Comparison of ENCODE assay signal across 7 mouse cellular contexts in genomic region chr17:17295037-17295436, GRCm38 (mm10).
A peak's percentile ranks its signal among the peaks of the same experiment; 100 is the strongest.
DNase-seq lines count a peak whose midpoint lies in the region; ATAC-seq lines count a peak whose summit lies in the region.
"Not testable (repeated sequence)": the region's sequence is repeated elsewhere in the genome, so short reads cannot be mapped to it uniquely, and the experiment has no call there.

No protein-coding gene starts in this region.

- peak; percentile 7 for DNase-seq in MEL-GATA-1-ER (ENCODE audit: extremely low read depth, low read depth)
- not testable (repeated sequence) for DNase-seq in forebrain, embryonic 11.5 days (ENCODE audit: low spot score); intestine, embryonic 14.5 days (ENCODE audit: low spot score)

- not testable (repeated sequence) for H3K9me3 ChIP-seq in forebrain, embryonic 11.5 days (ENCODE audit: control insufficient read depth, low read length); heart, embryonic 14.5 days (ENCODE audit: control insufficient read depth, low read length); intestine, embryonic 14.5 days (ENCODE audit: control insufficient read depth, low read length); limb, embryonic 13.5 days; lung, embryonic 16.5 days (ENCODE audit: control insufficient read depth, low read length); midbrain, embryonic 16.5 days (replicated peaks; ENCODE audit: control insufficient read depth, low read length, poor library complexity, severe bottlenecking)

- peak overlapping the region; percentile 29; the same call in 1 of the 2 replicates for H3K4me2 ChIP-seq in forebrain, embryonic 11.5 days (ENCODE audit: low read depth, low read length, severe bottlenecking)
- H3K4me2 ChIP-seq in heart, embryonic 14.5 days (ENCODE audit: low read length) = peak overlapping the region; percentile 58
- H3K4me2 ChIP-seq in intestine, embryonic 14.5 days (ENCODE audit: low read length) = peak overlapping the region; percentile 48
- H3K4me2 ChIP-seq in limb, embryonic 13.5 days (replicated peaks) = peak overlapping the region; percentile 60
- peak overlapping the region; percentile 40 for H3K4me2 ChIP-seq in lung, embryonic 16.5 days (ENCODE audit: low read depth, low read length)
- peak overlapping the region; percentile 47 for H3K4me2 ChIP-seq in midbrain, embryonic 16.5 days (ENCODE audit: low read length)

- H3K9ac ChIP-seq in forebrain, embryonic 11.5 days (ENCODE audit: low read length); limb, embryonic 13.5 days; lung, embryonic 16.5 days (ENCODE audit: low read length); midbrain, embryonic 16.5 days (ENCODE audit: low read depth, low read length): not testable (repeated sequence)
- peak overlapping the region; percentile 57 for H3K9ac ChIP-seq in heart, embryonic 14.5 days (ENCODE audit: low read length)
- H3K9ac ChIP-seq in intestine, embryonic 14.5 days (ENCODE audit: low read length) = peak overlapping the region; percentile 35; the same call in 1 of the 2 replicates

- H3K27ac ChIP-seq in forebrain, embryonic 11.5 days (ENCODE audit: low read depth, low read length); heart, embryonic 14.5 days (replicated peaks in 1 of 2; ENCODE audit: control insufficient read depth in 1 of 2, insufficient read depth in 1 of 2, low read depth in 2 of 2, low read length in 2 of 2); intestine, embryonic 14.5 days (ENCODE audit: low read depth); limb, embryonic 13.5 days; lung, embryonic 16.5 days (ENCODE audit: low read length); midbrain, embryonic 16.5 days (ENCODE audit: low read length): not testable (repeated sequence)

- H3K4me3 ChIP-seq in forebrain, embryonic 11.5 days (ENCODE audit: low read depth, low read length) = peak overlapping the region; percentile 38
- peak overlapping the region in 1 of 2 experiments; percentile 46; a peak in 2 of 4 replicates for H3K4me3 ChIP-seq in heart, embryonic 14.5 days (ENCODE audit: control insufficient read depth in 1 of 2, insufficient read depth in 1 of 2, low read depth in 1 of 2, low read length in 2 of 2)
- peak overlapping the region; percentile 44 for H3K4me3 ChIP-seq in intestine, embryonic 14.5 days (ENCODE audit: low read depth, low read length)
- peak overlapping the region; percentile 50 for H3K4me3 ChIP-seq in limb, embryonic 13.5 days
- 0 out of 2 replicates have a peak overlapping the region, but pooled peaks have one; percentile 12 for H3K4me3 ChIP-seq in lung, embryonic 16.5 days (ENCODE audit: low read length)
- peak overlapping the region; percentile 16; the same call in 1 of the 2 replicates for H3K4me3 ChIP-seq in midbrain, embryonic 16.5 days (ENCODE audit: low read depth, low read length)

- H3K27me3 ChIP-seq in forebrain, embryonic 11.5 days (ENCODE audit: control insufficient read depth, insufficient read depth, low read length); heart, embryonic 14.5 days (ENCODE audit: control insufficient read depth, insufficient read depth, low read length); intestine, embryonic 14.5 days (replicated peaks; ENCODE audit: control insufficient read depth, insufficient read depth, low read length); limb, embryonic 13.5 days; lung, embryonic 16.5 days (ENCODE audit: control insufficient read depth, insufficient read depth, low read depth, low read length); midbrain, embryonic 16.5 days (ENCODE audit: control insufficient read depth, insufficient read depth, low read depth, low read length): not testable (repeated sequence)

- WGBS in forebrain, embryonic 11.5 days = 0% methylated on average over 1 of the region's 1 CpGs
- WGBS in heart, embryonic 14.5 days = 3% methylated on average over 1 of the region's 1 CpGs
- 2% methylated on average over 1 of the region's 1 CpGs for WGBS in intestine, embryonic 14.5 days
- WGBS in limb, embryonic 13.5 days = 6% methylated on average over 1 of the region's 1 CpGs
- WGBS in lung, embryonic 16.5 days = 0% methylated on average over 1 of the region's 1 CpGs
- WGBS in midbrain, embryonic 16.5 days = 0% methylated on average over 1 of the region's 1 CpGs

- H3K4me1 ChIP-seq in forebrain, embryonic 11.5 days (replicated peaks; ENCODE audit: control insufficient read depth, insufficient read depth, low read length); heart, embryonic 14.5 days (ENCODE audit: control insufficient read depth in 2 of 2, insufficient read depth in 2 of 2, low read length in 2 of 2); intestine, embryonic 14.5 days (replicated peaks; ENCODE audit: control insufficient read depth, insufficient read depth, low read length); limb, embryonic 13.5 days; lung, embryonic 16.5 days (replicated peaks; ENCODE audit: control insufficient read depth, insufficient read depth, low read length); midbrain, embryonic 16.5 days (ENCODE audit: control insufficient read depth, insufficient read depth, low read length): not testable (repeated sequence)

- peak; percentile 13; the same call in 1 of the 2 replicates for ATAC-seq in forebrain, embryonic 11.5 days (replicated peaks; ENCODE audit: low FRiP score)
- not testable (repeated sequence) for ATAC-seq in heart, embryonic 14.5 days (ENCODE audit: insufficient number of reproducible peaks, insufficient read depth, low FRiP score, low read depth); intestine, embryonic 14.5 days (replicated peaks; ENCODE audit: low FRiP score, low TSS enrichment, low read depth); limb, embryonic 13.5 days (ENCODE audit: low FRiP score, low read depth); lung, embryonic 16.5 days (ENCODE audit: low read depth)
- ATAC-seq in midbrain, embryonic 16.5 days = peak; percentile 55; the same call in 1 of the 2 replicates

- not testable (repeated sequence) for H3K36me3 ChIP-seq in forebrain, embryonic 11.5 days (ENCODE audit: control insufficient read depth, insufficient read depth, low read length); heart, embryonic 14.5 days (ENCODE audit: control insufficient read depth, insufficient read depth, low read length); intestine, embryonic 14.5 days (ENCODE audit: control insufficient read depth, insufficient read depth, low read length); limb, embryonic 13.5 days; lung, embryonic 16.5 days (ENCODE audit: control insufficient read depth, insufficient read depth, low read length); midbrain, embryonic 16.5 days (ENCODE audit: control insufficient read depth, insufficient read depth, low read length)
